Mouse (Mus musculus): ENCODE results near the gene Cnn2.

The Cnn2 gene

GRCm38 (mm10) chr10:79969124-79969568, 19.2 kb upstream of the Cnn2 start:
- no peak for DNase-seq (ENCODE audit: low read depth, low spot score)

- no peak for DNase-seq (ENCODE audit: low read depth, low spot score)
These were observed 17.8 kb upstream of the Cnn2 start, which contains the start of gene Grin3b for GRCm38 (mm10) chr10:79970415-79971182. Grin3b (plus strand) TSS chr10:79970715.

GRCm38 (mm10) chr10:79971183-79971497, 17.2 kb upstream of the Cnn2 start:
- no peak for DNase-seq (ENCODE audit: low read depth, low spot score)

- DNase-seq (ENCODE audit: low read depth, low spot score), result no peak
These were observed 15.6 kb upstream of the Cnn2 start for GRCm38 (mm10) chr10:79972831-79973230.

GRCm38 (mm10) chr10:79974087-79974486, 14.3 kb upstream of the Cnn2 start:
- no peak for DNase-seq (ENCODE audit: low read depth, low spot score)

GRCm38 (mm10) chr10:79974668-79975067, 13.7 kb upstream of the Cnn2 start:
- no peak for DNase-seq (ENCODE audit: low read depth, low spot score)

- DNase-seq (ENCODE audit: low read depth, low spot score), result no peak
These were observed 12.2 kb upstream of the Cnn2 start for GRCm38 (mm10) chr10:79976071-79976721.

GRCm38 (mm10) chr10:79976722-79977107, 11.7 kb upstream of the Cnn2 start:
- no peak for DNase-seq (ENCODE audit: low read depth, low spot score)

- no peak for DNase-seq (ENCODE audit: low read depth, low spot score)
These were observed 11.1 kb upstream of the Cnn2 start for GRCm38 (mm10) chr10:79977324-79977723.

- DNase-seq (ENCODE audit: low read depth, low spot score), result no peak
These were observed 10.3 kb upstream of the Cnn2 start for GRCm38 (mm10) chr10:79978061-79978460.

- DNase-seq (ENCODE audit: low read depth, low spot score), result no peak
These were observed 8.8 kb upstream of the Cnn2 start for GRCm38 (mm10) chr10:79979401-79980155.

- no peak for DNase-seq (ENCODE audit: low read depth, low spot score)
These were observed 5.2 kb upstream of the Cnn2 start for GRCm38 (mm10) chr10:79983205-79983604.

- no peak for DNase-seq (ENCODE audit: low read depth, low spot score)
These were observed 4.7 kb upstream of the Cnn2 start for GRCm38 (mm10) chr10:79983670-79984069.

- peak; percentile 81 for DNase-seq (ENCODE audit: low read depth, low spot score)
These were observed 4.1 kb upstream of the Cnn2 start, which contains the start of gene Tmem259 for GRCm38 (mm10) chr10:79984195-79984816. Tmem259 (minus strand) TSS chr10:79984330.

- DNase-seq (ENCODE audit: low read depth, low spot score), result peak; percentile 94
These were observed 3.5 kb upstream of the Cnn2 start for GRCm38 (mm10) chr10:79984871-79985270.

GRCm38 (mm10) chr10:79985334-79986231, 2.8 kb upstream of the Cnn2 start:
- peak; percentile 45 for DNase-seq (ENCODE audit: low read depth, low spot score)

GRCm38 (mm10) chr10:79986232-79986878, 2.0 kb upstream of the Cnn2 start:
- no peak for DNase-seq (ENCODE audit: low read depth, low spot score)

GRCm38 (mm10) chr10:79986963-79987362, 1.4 kb upstream of the Cnn2 start:
- DNase-seq (ENCODE audit: low read depth, low spot score), result peak; percentile 63

- DNase-seq (ENCODE audit: low read depth, low spot score), result no peak
These were observed 446 bp upstream of the Cnn2 start for GRCm38 (mm10) chr10:79987771-79988505.
